Mouse (Mus musculus): ENCODE data around the gene Rybp. TPM values are rescaled to one million over a fixed set of nuclear protein-coding genes. Genes with fewer than 3 reads are reported as not detected.

The Rybp gene
- total RNA-seq, 2 experiments from 2014 or later = 12.5 to 14.0 TPM

DNA sequence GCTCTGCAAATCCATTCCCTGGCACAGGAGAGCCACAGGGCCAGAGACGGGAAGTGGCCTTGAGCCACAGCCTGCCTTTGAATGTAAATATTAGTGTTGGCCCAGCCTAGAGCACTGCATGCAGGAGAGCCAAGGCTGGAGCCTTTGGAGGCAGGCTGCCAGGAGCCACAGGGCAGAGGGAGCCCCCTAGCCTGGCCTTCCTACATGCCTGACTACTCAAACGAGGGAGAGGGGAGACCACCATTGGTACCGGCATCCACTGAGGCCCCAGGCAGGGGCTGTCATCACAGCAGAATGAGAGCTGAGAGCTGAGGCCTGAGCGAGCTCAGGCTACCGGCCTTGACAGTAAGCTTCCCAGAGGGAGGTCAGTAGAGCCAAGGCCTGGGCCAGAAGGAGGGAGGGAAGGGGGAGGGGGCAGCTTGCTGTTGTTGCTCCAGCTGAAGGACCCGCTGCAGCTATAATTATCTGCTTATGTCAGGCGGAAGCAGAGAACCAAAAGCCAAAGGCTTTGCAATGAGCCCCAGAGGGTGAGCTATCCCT, 91.3 kb downstream of the Rybp start:
- peak; percentile 36 for DNase-seq (ENCODE audit: low spot score)
- intact Hi-C loops (cut with DNase I) = no loop called here

DNA sequence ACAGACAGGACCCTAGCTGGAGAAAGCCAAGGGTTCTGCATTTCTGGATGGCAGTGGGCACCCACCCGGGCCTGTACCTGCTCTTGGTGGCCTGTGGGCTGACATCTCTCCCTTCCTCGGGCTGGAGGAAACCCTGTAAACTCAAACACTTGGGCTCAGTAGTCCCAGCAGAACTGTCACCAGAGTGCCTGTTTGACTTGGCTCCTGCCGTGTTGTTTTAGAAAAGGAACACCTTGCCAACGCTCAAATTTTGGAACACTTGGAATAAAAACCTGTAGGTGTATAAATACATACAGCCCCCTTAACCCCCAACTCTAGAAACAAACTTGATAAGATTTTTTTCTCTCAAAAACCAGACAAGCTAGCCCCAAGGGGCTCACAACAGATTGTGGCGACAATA, 92.2 kb downstream of the Rybp start:
- intact Hi-C loops (cut with DNase I) = no loop called here
- DNase-seq (ENCODE audit: low spot score) = no peak

DNA sequence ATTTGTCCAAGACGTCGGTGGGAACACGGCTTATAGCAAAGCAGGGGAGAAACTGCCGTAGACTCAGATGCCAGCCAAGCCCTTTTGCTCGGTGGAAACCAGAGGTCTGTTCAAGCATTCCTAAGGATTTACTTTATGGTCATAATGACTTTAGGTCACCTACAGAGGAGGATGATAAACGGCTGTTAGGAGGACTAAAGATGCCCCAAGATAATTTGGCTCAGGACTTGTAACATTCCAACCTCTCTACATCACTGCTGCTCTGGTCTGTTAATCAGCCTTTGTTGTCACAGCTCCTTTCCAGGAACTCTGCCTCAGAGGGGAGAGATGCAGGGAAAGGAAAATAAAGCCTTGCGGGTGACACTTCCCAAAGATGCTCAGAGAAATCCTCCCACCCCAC, 93.5 kb downstream of the Rybp start:
- intact Hi-C loops (cut with DNase I) = no loop called here
- no peak for DNase-seq (ENCODE audit: low spot score)

DNA sequence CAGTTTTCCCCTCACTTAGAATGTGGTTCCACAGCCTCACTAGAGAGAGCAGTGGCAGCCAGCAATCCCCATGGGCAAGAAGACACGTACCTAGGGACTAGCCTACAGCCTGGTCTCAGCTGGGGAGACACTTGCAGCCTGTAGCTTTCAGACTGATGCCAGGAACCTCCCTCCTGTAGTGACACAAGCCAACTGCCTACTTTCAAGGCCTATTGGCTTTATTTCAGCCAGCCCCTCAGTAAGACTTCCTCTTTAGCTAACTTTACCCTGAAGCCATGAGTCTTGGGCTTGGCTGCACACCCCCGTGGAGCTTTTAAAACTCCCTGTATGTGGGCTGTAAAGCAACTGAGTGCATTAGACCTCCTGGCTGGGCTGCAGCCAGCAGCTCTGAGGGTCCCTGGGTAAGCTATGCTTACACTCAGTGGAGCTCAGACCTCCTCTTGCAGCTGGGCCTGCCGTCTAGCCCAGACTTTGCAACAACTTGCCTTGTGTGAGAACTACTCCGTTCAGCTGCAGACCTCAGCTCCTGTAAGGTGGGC, 94.5 kb downstream of the Rybp start:
- DNase-seq (ENCODE audit: low spot score) = no peak
- intact Hi-C loops (cut with DNase I) = no loop called here

DNA sequence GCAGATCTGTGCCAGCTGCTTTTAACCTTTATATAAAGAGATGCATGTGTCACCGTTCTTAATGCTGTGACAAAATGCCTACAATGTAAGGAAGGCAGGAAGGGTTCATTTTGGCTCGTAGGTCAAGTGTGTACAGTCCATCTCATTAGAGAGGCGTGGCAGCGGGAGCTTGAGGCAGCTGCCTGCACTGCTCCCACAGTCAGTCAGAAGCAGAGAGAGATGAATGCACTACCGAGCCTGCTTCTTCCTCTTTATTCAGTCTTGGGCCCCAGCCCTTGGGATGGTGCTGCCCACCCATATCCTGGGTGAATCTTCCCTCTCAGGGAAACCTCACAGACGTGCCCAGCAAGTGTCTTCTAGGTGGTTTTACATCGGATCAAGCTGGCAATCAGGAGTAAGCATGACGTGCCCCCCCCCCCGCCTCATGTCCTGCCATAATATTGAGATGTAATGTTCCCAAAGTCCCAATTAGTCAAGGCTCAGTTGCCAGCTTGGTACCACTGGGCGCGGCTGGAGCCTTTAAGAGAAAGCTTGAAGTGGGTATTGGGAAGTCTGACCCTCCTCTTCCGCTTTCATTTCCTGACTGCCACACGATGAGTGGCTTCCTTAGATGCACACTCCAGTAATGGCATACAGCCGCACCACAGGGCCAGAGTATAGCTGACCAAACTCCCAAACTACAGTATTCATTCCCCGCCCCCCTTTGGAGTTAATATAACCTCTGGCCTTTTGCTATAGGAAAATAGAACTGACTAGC, 96.3 kb downstream of the Rybp start:
- no peak for DNase-seq (ENCODE audit: low spot score)
- intact Hi-C loops (cut with DNase I) = no loop called here

DNA sequence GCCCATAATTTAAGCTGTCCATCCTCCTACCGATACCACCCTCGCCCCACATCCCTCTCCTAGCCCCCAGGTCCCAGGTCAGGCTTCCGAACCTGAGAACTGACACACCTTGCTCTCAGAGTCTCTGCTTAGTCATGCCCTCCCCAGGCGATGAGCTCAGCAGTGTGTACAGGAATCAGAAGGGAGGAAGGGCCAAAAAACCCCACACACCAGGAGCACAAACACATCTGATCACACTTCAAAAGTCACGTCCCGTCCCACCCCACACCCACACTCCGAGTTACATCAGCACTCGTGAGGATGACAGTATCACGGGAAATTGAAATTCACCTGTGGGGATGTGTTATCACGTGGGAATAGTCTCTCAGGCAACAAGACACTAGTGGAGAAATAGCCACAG, 97.0 kb downstream of the Rybp start:
- intact Hi-C loops (cut with DNase I) = no loop called here
- no peak for DNase-seq (ENCODE audit: low spot score)

DNA sequence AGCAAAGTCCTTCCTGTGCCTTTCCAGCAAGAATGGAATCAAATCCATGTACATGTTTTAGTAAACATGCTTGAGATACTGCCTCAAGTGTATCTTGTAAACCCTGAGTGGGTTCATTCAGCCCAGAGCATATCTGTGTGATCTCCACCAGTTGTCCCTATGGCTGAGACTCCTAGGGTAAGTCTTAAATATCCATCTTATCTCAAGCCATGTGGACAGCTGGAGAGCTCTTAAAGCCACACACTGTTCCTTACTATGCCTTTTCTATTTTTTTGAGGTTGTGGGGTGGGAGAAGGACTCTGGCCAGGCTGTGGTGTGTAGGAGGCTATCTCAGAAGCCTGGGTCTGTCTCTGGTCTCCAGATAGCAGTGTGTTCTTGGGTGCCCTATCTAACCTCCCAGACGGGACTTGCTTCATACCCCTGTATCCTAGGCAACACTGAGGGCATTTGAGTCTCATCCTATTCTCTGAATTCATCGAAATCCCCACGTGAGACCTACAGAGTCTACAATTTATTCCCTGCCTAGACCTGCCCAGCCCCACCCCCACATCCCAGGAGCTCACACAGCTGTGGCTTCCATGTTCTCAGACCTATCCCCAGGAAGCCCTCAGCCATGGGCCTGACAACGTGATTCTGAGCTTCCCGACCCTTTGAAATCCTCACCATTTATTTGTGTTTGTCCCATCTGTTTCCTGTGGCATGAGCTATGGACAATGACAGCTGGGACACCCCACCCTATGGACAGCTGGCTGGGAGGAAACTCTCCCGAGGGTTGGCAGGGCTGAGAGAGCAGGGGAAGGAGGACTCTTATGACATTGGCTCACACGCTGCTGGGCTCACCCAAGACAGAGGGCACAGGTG, 98.2 kb downstream of the Rybp start:
- intact Hi-C loops (cut with DNase I) = no loop called here
- DNase-seq (ENCODE audit: low spot score) = no peak

DNA sequence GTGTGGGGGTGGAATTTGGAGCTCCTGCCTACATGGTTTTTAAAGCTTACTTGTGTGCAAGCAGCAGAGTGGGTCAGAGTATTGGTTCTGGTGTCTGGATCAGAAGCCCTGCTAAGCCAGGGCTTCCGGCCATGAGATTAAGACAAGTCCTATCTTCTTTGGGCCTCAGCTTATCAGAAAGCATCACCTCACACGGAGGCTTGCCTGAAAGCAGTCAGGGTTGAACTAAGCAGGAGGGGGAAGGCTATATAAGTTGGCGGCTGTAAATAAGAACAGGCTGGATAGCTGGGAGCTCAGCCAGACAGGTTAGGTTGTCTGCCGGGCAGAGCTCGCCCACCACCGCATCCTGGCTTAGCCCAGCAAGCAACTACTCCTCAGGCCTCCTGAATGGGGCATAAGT, 99.5 kb downstream of the Rybp start:
- no peak for DNase-seq (ENCODE audit: low spot score)
- intact Hi-C loops (cut with DNase I) = no loop called here

DNA sequence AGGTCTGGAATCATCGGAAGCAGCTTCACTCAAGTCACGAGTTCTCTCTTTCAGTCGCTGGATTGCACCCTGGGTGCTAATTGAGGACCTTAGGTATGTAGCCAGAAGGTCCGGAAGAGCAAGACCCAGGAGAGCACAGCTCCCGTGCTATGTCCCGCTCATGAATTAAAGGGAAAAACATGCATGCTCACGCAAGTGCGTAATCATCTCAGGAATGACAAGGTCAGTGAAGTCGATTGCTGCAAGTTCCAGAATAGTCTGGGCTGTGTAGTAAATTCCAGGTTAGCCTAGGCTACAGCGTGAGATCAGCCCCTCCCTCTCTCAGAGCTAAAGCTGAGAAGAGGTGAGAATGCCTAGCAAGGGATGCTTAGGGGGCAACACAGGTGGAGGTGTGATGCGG, 100.5 kb downstream of the Rybp start:
- intact Hi-C loops (cut with DNase I) = no loop called here
- DNase-seq (ENCODE audit: low spot score) = no peak

DNA sequence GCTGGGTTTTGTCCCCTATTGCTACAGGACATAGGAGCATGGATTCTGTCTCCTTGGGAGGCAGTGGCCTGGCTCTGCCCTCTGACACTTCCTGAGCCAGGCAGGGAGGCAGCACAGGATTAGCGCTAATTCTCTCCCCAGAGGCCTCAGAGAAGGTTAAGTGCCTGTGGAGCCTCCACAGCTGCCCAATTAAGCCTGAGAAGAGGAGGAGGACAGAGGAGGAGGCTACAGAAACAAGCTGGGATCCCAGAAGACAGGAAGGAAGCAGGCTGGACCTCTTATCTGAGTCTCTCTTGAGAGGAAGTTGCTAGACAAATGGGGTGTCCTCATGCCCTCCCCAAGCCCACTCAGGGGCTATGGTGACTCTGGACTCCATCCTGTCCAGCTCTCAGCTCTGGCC, 101.8 kb downstream of the Rybp start:
- intact Hi-C loops (cut with DNase I) = no loop called here

DNA sequence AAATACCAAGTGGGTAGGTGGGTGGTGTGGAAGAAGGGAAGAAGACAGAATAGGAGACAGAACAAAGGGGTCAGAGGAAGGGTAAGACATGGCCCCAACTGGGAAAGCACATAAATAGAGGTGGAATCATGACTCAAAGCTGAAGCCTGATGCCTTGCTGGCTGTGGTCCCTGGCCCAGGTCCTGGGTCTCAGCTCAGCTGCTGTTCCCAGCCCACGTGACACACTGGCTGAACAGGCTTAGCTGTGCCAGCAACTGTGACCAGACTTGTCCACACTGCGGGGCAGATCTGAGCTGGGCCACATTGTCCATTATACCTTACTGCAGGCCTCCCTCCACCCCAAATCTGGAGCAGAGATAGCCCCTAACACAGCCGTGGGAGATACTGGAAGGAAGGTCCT, 103.9 kb downstream of the Rybp start:
- DNase-seq (ENCODE audit: low spot score) = no peak
- intact Hi-C loops (cut with DNase I) = no loop called here

More for the DNA sequence above, 101.8 kb downstream of the Rybp start:
- no peak for DNase-seq (ENCODE audit: low spot score)

DNA sequence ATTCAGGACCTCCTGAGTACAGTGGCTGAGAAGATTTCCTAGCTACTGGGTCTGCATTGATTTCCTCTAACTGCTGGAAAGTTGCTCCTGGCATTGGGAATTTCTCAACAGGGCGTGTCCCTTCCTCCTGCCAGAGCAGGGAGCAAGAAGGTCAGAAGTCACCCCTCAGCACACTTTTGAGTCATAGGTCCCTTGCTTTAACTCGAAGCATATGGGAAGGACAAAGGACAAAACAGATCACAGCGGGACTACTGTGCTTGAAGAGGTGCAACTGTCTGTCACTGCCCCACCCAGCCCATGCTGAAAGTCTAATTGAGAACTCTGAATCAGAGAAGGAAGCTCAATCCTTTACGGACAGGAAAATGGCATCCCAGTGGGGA, 106.4 kb downstream of the Rybp start:
- intact Hi-C loops (cut with DNase I) = no loop called here
- DNase-seq (ENCODE audit: low spot score) = no peak

DNA sequence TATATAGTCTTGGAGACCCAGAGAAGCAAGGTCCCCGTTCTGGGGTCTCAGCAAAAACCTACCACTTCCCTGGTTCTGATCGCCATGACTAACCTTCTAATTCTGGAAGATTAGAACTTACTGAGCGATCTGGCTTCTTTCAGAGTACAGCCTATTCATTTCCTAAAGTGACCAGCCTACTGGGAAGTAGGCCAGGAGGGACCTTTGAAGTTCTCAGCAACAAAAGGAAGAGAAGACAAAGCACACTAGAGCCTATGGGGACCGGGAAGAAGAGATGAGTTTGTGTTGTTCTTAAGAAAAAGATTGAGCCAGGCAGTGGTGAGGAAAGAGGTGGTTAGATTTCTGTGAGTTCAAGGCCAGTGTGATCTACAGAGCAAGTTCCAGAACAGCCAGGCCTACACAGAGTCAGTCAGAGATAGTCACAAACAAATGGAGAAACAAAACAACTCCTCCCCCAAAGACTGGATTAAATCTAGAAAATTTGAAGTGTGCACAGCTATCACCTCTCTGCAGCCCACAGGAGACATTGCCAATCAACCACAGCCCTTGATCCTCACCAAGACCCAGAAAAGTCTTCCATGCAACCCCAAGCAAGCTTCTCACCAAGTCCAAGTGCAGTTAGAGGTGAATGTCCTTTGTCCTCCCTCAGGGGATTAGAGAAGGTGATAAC, 106.9 kb downstream of the Rybp start:
- intact Hi-C loops (cut with DNase I) = no loop called here
- no peak for DNase-seq (ENCODE audit: low spot score)

DNA sequence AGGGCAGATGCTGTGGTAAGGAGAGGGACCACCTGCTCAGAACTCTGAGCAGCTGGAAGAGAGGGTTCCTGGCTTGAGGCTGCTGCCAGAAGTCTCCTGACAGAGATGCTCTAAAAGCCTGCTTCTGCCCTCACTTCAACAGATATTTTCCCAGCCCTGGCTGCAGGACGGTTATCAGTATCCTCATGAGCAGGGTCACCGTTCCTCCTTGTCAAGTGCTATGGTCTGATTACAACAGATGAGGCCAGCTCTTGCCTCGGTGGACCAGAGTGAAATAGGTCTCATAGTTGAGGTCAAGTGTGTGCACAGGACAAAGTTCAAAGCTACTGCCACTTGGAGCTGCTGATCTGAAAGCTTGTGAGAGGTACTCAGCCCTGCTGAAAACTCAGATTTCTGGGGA, 108.5 kb downstream of the Rybp start:
- intact Hi-C loops (cut with DNase I) = no loop called here

More for the DNA sequence above, 108.5 kb downstream of the Rybp start:
- no peak for DNase-seq (ENCODE audit: low spot score)

Data from heart, postnatal 25 days (tissue).